Mouse (Mus musculus): ENCODE measurements around the gene Kif3a.

- no peak for TF ChIP-seq POLR2A (IDR thresholded peaks at IDR 0.05; ENCODE audit: borderline replicate concordance, insufficient read depth, low read length)
- no peak for TF ChIP-seq CTCF (IDR thresholded peaks at IDR 0.05; ENCODE audit: borderline replicate concordance, insufficient read depth, low read depth, low read length)
Observed at GRCm38 (mm10) chr11:53620094-53620493, 52.9 kb downstream of the Kif3a start.

Data from cerebellum, adult 2 months (tissue).